Mouse (Mus musculus): ENCODE data around the gene Kctd5.
A peak's percentile ranks its signal among the peaks of the same experiment; 100 is the strongest.
"Not testable (repeated sequence)": the region's sequence is repeated elsewhere in the genome, so short reads cannot be mapped to it uniquely, and the experiment has no call there.

Gene Kctd5

DNA sequence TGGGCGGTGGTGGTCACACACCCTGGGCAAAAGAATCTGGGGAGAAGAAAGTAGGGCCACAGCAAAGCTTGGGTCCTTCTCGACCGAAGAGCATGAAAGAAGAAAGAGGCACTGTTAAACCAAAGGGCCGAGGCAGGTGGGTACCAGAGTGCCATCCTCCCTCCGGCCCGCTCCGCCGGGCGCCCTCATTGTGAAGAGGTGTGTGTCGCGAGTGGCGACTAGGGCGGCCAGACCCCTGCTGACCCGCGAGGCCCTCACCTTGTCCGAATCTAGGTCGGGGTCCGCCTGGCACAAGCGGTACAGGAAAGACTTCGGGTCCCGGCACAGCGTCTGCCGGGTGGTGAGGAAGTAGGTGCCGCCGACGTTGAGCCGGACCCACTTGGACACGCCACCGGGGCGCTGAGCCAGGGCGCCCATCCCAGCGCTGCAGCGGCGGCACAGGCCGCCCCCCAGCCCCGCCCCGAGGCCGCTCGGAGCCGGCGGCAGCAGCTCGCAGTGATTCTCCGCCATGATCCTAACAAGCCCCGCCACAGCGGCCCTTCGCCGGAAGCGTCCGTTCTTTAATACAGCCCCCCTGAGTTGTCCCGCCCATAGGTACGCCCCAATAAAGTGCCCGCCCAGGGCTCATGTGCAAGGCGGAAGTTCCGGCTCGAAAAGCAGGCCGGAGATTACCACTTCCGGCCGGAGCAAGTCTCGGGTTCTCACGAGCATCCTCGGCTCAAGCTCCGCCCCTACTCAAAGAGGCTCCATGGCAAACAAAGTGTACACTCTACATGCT is at the start of gene Kctd5:
Gene Kctd5 (minus strand): TSS at position 567 of the 778 bp plus-strand sequence.
- DNase-seq, result peak; percentile 97

DNA sequence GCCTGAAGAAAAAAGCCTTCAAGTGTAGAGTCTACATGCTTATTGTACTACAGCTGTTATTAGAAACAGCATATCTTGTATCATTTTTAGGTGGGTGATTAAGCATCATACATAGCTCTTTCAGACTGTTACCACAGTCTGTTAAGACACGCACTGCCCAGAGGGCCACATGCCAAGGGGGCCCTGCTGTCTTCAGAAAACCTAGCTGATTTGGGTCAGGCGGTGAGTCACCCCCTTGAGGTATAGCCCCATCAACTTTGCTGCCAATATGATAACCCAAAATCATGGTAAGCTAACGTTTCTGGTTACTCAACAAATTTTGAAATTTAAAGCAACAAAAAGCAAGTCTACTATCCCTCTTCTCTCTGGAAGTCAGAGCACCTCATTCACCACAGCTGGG is 46.2 kb upstream of the Kctd5 start:
- DNase-seq, result no peak

DNA sequence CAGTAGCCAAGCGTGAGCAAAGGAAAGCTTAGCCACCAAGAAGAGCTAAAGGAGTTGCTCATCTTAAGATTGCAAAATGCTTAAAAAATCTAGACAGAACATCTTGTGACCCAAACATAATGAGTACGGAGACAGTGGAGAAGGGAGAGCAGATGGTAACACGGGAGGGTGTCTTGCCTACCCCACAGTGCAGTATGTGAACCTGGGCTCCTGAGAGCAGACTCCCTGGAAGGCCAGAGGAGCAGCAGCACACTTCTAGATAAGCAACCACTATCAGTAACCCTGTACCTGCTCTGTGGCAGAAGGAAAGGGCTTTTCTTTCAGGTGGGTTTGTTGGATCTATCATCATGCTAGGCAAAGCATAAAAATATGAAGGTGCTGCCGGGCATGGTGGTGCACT is 39.7 kb upstream of the Kctd5 start:
- DNase-seq, result peak; percentile 34 to 42

DNA sequence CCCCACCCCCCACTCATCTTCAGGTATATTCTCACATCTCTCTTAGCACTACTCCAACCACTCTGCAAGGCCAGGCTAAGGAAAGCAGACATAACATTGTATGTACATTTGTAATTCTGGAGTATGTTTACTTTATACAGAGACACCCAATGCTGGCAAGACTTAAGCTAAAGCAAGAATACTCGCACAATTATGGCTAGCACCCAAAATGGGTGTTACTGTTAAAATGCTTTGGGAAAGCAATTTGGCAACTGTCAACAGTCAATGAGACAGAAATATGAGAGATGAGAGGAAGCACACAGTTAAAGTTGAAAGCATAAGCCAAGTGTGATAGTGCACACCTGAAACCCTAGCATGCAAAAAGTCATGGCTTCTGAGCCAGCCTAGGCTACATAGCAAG is 38.0 kb upstream of the Kctd5 start:
- DNase-seq, result no peak

DNA sequence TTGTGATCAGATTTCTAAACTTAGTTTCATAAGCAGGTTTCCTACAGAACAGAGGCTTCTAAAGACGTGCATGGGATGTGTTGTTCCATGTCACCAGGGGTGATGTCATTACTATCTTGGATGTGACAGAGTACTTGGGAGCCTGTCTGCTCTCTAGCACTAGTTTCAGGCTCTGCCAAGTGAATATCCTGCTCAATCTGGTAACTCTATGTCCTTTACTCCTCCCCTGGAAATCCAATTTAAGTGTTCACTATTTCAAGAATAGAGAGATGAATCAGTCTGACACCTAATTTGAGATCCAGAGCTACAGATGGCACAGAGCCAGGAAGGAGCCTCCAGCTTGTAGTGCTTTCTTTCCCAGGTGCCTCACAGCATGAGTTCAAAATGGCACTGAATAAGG is 35.6 kb upstream of the Kctd5 start:
- DNase-seq, result peak; percentile 57 to 59

DNA sequence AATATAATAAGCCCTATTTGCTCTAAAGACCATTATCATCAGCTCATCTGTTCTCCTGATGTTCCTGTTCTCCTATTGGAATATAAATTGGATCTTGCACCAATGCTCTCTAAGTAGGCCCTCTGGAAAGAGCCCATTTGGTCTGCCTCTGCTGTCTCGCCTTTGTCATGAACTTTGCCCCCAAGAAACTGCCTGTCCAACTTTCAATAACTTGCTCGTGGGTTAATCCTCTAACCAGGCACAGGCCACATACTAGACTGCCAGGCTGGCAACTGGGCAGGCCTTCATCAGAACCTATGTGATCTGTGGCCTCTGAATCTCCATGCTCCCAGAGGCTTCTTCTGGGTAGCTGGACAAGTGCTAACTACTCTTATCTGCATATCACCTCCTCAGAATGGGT is 31.8 kb upstream of the Kctd5 start:
- DNase-seq, result no peak

DNA sequence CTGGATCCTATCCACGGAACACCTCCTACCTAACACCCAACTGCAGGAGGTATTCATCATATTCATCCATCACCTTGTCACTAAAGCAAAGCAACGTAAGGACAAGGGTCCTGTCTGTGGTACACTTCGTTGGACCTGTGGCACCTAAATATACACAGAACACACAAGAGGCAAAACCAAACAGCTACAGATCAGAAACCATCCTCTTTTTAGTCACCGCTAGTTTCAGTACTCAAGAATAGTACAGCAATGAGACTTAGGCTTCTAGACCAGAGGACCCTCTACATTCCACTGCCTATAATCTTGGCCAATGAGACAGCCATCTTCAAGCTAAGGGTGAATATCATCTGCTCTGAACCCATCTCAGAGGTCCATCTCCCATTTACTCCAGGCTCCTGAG is 25.1 kb upstream of the Kctd5 start:
- no peak for DNase-seq

DNA sequence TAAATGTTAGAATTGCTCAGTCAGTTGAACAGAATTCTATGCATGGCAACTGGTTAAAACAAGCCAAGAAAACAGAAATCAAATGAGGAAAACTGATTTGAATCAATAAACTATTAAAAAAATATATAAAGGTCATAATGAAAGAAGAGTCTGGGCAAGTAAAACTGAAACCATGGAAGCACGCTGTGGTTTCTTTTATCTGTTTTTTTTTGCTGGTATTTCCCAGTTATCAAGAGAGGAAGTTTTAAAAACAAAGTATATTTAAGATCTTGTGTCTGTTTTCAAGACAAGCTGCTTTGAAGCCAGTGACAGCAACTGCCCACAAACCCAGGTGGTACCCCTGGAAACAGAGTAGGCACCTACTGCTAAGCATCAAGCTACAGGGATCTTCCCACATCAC is 17.3 kb upstream of the Kctd5 start:
- no peak for DNase-seq

DNA sequence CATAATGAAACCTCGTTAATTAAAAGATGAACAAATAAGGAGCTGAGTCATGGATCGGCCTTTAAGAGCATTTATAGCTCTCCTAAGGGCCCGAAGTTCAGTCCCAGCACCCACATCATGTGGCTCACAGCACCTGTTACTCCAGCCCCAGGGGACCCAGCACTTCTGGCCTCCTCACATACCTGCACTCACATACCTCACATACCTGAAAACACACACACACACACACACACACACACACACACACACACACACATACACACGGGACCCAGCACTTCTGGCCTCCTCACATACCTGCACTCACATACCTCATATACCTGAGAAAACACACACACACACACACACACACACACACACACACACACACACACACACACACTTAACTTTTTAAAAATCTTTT is 13.1 kb upstream of the Kctd5 start:
- not testable (repeated sequence) for DNase-seq

DNA sequence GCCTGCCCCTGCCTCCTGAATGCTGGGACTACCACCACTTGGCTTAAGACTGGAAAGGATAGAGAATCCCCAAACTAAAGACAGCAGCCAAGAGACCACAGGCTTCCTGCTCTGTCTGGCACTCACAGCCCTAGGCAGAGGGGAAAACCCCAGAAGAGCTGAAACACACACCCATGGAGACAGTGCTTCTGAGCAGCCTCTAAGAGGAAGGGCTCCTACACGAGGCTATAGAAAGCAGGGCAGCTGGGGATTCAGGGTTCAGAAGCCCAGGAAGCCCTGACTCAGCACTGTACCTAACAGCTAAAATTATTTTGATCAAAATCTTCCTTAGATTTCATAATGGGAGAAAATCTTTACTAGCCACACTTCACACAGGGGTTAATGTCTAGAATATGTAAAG is 11.3 kb upstream of the Kctd5 start:
- no peak for DNase-seq

DNA sequence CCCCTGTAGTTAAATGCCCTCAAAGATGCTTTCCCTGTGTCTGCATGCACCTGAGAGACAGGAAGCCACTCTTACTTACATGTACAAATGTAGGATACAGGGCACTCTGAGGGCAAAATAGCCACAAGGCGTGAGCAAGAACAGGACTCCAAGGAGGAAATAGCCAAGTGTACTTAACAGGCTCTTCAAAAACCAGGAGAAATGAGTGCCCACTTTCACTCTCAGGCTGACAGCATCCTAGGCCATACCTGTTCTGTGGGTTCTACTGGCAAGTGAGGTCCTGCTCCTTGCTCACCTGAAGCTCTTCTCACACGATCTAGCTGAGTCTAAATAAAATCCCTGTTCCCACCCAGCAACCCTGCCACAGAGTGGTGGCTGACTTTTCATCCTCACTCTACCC is 3.8 kb upstream of the Kctd5 start:
- no peak for DNase-seq

DNA sequence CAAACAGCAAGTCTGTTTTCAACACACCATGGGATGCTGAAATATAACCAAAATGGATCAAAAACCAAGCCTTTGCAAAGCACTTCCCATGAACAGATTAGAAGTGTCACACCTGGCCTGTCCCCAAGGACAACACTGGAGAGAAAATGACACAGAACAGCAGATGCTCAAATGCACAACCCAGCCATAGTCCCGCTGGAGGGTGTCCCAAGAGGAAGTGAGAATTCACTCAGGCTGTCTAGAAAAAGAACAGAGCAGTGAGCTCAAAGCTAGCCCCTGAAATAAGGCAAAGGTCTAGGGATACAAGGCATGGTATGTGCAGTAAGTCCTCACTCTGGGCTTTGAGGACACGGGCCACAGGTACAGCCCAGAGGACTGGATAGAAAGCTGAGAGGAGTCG is 3.8 kb downstream of the Kctd5 start:
- DNase-seq, result no peak

DNA sequence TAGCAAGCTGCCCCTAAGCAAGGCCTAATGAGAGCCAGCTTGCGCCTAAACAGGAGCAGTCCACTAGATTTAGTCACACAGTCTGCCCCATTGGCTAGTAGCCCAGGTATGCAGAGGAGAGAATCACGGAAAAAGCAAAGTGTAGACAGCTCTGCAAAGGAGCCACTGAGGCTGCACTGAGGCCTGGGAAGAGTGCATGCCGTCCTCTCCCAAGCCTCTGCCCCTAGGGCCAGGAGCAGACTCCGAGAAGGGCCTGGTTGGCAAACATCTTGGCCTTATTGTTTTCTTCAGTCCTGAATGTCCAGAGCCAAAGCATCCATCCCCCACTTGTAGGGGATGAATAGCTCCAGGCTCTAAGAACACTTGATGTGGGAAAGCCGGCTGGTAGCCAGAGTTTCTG is 5.0 kb downstream of the Kctd5 start:
- DNase-seq, result peak; percentile 39 to 43

DNA sequence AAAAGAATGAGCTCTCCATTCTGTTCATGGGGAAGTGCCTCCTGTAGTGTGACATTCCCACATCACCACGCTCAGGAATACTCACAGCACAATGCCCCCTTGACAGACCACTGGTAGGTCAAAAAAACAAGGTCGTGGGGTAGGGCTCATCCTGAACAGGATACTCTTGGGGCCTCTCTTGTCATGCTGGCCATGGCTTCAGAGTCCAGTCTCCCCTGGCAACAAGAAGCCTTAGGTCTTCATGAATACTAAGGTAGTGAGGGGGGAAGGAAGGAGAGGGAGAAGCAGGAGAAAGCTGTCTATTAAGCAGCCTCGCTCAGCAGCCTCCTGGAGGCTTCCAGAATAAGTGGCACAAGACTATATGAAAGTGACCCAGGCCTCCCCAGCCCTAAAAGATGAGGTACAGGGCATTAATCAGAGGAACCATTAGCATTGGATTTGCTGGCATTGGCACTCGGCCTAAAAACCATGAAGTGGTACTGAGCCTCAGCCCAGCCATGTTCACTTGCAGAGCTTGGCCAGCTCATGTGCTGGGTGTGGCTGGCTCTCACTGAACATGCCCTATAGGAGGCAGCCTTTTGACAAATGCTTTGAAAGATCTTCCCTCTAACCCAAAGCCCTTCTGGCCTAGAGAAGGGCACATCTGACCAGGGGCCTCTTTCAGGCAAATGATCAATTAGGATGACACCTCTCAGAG is 10.7 kb downstream of the Kctd5 start:
- no peak for DNase-seq

DNA sequence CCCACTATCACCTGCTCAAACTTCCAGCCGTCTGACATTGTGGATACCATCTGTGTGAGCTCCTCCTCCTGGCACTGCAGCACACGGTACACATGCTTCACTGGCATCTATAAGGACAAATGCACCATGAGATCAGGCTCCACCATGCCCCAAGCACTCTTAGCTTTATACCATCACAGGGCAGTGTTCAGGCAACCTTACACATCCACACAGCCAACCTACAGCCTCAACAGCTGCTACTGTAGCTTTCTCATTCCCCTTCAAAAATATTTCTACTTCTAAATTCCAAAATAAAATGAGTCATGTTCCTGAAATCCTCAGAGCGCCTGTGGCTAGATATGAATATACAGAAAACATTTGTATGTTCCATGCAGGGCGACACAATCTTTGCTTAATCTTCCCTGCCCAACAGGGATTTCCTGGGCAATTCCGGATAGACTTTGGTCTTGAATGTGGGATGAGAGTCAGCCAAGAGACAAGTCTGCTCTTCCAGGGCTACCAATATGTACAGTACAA is 15.5 kb downstream of the Kctd5 start:
- no peak for DNase-seq

DNA sequence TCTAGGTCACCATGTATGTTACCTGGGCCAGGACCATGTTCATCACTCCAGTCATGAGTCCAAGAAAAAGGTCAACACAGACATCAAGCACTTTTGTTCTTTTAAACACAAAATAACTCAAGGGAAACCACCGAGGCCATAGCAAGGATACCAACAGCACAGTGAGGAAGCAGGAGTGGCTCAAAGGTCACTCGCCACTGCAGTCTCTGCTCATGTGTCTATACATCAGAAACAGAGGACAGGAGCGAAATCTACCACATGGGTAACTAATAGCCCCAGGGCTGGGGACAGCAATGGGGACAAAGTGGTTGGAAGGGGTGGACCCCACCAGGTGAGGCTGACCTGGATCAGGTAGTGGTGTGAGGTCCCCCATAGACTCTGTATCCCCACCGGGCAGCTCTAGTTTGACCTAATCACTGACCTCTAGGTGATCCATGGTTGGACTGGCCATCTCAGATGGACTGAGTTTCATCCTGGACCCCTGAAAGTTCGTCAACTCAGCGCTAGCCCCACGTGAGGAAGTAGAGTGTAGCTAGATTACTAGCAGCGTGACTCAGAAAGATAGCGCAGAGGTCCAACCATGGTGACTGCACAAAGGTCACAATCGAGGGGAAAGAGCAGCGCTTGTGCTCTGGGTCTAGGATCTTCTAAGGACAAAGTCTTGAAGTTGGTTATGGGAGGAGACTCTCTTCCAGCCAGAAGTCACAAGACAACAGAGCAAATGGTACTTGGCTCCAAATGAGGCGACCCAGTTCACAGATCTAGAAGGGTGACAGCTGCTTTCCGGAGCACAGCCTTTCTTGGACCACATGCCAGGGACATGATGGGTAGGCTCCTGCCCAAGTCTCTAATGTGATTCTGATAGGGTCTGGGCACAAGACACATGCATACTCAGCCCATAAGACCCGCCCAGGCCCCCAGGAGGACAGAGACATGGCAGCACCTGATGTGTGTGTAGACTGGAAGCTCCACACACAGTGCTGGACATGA is 16.4 kb downstream of the Kctd5 start:
- peak; percentile 42 to 53 for DNase-seq

DNA sequence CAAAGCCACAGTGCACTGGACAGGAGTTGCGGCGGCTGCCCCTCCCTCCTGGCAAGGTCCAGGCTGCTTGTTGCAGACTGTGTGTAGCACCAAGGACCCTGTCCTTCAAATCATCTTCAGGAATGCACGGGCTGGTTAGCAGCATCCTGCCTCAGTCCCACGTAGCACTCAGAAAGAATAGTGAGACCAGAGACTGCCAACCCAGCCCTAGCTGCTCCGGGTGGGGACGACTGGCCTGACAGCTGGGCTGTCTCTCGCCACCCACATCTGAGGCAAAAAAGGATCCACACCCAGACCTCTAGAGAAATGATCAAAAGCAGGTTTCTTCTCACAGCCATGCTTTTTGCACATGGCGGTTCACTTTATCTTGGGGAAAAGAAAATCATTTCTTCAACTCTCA is 24.3 kb downstream of the Kctd5 start:
- DNase-seq, result no peak

DNA sequence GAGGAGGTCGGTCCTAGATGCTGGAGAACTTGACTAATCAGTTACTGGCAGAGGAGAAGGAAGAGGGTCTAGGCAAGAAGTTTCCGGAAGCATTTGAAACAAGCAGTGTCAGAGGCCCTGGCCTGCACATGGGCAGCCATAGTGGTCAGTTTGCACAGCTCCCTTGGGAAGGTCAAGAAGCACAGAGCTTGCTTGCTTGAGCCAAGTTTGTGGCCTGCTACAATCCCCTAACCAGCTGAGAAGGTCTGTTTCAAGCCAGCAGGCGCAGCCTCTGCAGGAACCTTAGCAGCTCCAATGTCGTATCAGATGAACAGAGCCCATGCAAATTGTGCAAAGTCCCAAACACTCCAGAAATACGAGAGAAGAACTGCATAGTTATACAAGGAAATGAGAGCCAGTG is 25.2 kb downstream of the Kctd5 start:
- DNase-seq, result no peak

DNA sequence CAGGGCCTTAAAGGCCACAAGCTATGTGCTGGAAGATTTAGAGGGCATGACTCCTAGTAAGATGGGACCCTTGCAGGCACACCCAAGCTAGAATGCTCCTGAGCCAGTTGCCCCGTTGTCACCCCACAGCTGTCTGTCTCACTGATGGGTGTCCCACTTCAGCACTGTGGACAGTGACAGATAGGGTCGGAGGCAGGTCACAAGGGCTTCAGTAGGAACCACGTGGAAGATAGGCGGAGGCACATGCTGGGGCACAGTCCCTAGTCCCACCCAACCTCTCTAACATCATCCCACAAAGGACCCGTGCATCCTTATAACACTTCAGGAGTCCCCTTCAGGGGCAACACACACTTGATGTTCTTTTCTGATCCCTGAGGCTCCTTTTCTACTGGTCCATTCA is 27.3 kb downstream of the Kctd5 start:
- DNase-seq, result no peak

DNA sequence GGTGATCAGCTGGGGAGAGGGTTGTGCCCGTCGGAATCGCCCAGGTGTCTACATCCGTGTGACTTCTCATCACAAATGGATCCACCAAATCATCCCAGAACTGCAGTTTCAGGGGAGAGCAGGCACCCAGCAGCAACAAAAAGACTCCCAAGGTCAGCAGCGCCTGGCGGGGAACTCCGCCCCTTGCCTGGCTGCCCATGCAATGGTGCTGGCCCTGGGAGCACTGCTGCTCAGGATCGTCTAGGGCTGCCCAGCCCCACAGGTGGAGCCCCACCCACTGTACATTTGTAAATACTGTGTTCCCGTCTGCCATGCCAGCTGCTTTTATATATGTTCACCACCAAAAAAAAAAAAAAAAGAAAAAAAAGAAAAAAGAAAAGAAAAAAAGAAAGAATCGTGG is 27.7 kb downstream of the Kctd5 start:
- DNase-seq, result no peak

DNA sequence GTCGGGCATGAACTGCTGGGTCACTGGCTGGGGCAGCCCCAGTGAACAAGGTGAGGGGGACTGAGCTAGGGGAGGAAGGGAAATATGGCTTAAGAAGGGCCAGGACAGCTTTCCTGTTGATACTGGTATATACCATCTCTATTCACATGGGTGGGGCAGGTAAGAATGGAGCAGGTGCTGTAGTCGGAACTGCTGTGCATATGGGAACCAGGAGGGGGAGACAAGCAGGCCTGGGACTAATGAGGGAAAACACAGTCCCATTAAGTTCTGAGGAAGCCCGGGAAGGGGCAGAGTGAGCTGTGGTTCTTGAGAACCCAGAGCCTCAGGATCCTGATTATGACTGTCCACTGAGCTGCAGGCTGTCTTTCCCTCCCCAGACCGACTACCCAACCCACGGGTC is 28.8 kb downstream of the Kctd5 start:
- DNase-seq, result no peak

DNA sequence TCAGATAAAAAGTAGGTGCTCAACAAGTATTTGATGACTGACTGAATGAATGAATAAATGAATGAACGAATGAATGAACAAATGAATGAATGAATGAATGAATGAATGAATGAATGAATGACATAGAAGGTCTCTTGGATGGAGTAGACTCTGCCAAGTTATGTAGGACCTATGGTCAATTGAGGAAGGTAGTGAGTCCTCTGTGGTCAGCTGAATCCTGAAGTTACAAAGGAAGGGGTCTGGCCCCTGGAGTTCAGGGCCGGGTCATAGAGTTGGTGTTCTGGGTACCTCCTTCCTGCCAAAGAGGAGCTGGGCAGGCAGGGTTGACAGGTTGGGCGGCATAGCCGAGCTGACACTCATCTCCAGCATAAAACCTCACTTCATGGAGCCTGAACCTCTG is 35.4 kb downstream of the Kctd5 start, which contains the start of gene Prss27:
Gene Prss27 (plus strand): TSS at position 301 of the 400 bp plus-strand sequence.
- DNase-seq, result no peak

DNA sequence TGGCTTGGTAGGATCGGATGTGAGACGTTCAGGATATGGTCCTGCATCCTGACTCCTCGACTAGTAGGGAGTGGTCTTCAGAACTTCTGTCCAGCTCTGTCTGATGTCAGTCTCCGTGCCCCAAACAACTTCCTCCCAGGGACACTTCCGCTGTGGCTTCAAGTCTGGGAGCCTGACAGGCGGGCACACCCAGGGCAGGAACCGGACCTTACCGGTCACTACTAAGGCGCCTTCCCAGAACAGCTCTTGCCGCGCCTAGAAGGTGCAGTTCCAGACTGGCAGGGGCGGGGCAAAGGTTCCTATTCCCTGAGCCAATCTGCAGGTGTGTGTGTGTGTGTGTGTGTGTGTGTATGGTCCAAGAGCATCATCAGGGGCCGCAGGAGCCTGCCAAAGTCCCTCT is 35.9 kb downstream of the Kctd5 start:
- DNase-seq, result no peak

Data from cerebellum, postnatal 10 days (tissue).